Mouse (Mus musculus) hindbrain, embryonic 10.5 days (tissue): ENCODE data around the gene Rgma. TPM values are rescaled to one million over a fixed set of nuclear protein-coding genes. Genes with fewer than 3 reads are reported as not detected.
A peak's percentile ranks its signal among the peaks of the same experiment; 100 is the strongest.

Experiments used
- DNase-seq: peaks from one replicate; pipeline ENCODE4 v3.0.0-alpha.2; 2017; ENCODE audit warnings: low spot score
- H3K27ac ChIP-seq: fragments of 300-500 bp; sonication (generic); 2 replicates; pipeline ENCODE4 v1.5.1; 2016; ENCODE audit warnings: mild to moderate bottlenecking, moderate library complexity
- H3K27me3 ChIP-seq: fragments of 300-500 bp; sonication (generic); 2 replicates; pipeline ENCODE4 v1.6.1; 2016; ENCODE audit warnings: mild to moderate bottlenecking; ENCODE audit not compliant: poor library complexity, insufficient read depth, severe bottlenecking
- H3K36me3 ChIP-seq: fragments of 300-500 bp; sonication (generic); 2 replicates; pipeline ENCODE4 v1.6.1; 2016; ENCODE audit warnings: mild to moderate bottlenecking, moderate library complexity
- H3K4me1 ChIP-seq: fragments of 300-500 bp; sonication (generic); replicated peaks from 2 replicates; pipeline ENCODE4 v1.6.1; 2016; ENCODE audit warnings: mild to moderate bottlenecking
- H3K4me3 ChIP-seq: fragments of 300-500 bp; sonication (generic); 2 replicates; pipeline ENCODE4 v1.5.1; 2016; ENCODE audit warnings: mild to moderate bottlenecking, moderate library complexity
- H3K9me3 ChIP-seq: fragments of 300-500 bp; sonication (generic); 2 replicates; pipeline ENCODE4 v1.6.1; 2016; ENCODE audit warnings: mild to moderate bottlenecking, moderate library complexity
- WGBS: fragments of 180-500 bp; shearing (Covaris S2); methylation state at CpG from one replicate; pipeline ENCODE4 v1.1.7; 2016; 5-methylcytosine and 5-hydroxymethylcytosine counted together
- polyA plus RNA-seq: library from polyadenylated mRNA; unstranded; fragments of >200 nt; fragmentation: Nextera tagmentation; extraction: Ambion mirVana; gene quantifications from 2 replicates; pipeline ENCODE4 v1.2.1, GENCODE M21; 2016

Rgma gene
- 38.4 and 51.1 TPM in 2 replicates for polyA plus RNA-seq

GRCm38 (mm10) chr7:73375257-73376100 lies at the start of gene Rgma:
TSS of gene Rgma (plus strand) at chr7:73375509.
- WGBS = under 1% methylated on average over 72 of the region's 85 CpGs
- peak within 1 kb of the TSS; percentile 91 for H3K4me3 ChIP-seq
- DNase-seq = peak; percentile 80
- peaks cover 15% of the 10 kb centered on the region; the same call in 1 of the 2 replicates for H3K36me3 ChIP-seq
- no peaks in the 10 kb centered on the region for H3K9me3 ChIP-seq
- H3K27me3 ChIP-seq = peaks cover 50% of the 10 kb centered on the region
- peak within 1 kb of the TSS; percentile 98 for H3K27ac ChIP-seq
- peaks cover 89% of the 10 kb centered on the region for H3K4me1 ChIP-seq

- Histone ChIP-seq H3K4me3 (no peak overlapping the region), H3K4me1 (peaks cover 12% of the 10 kb centered on the region), H3K9me3 (peaks cover 7% of the 10 kb centered on the region; the same call in 1 of the 2 replicates), H3K36me3 (no peaks in the 10 kb centered on the region), H3K27me3 (0 out of 2 replicates have a peak, but pooled peaks cover 7% of the 10 kb centered on the region), H3K27ac (no peak overlapping the region)
- 82% methylated on average over 14 of the region's 14 CpGs for WGBS
- DNase-seq = no peak
These were observed 49.1 kb upstream of the Rgma start for GRCm38 (mm10) chr7:73326236-73326635.

DNA sequence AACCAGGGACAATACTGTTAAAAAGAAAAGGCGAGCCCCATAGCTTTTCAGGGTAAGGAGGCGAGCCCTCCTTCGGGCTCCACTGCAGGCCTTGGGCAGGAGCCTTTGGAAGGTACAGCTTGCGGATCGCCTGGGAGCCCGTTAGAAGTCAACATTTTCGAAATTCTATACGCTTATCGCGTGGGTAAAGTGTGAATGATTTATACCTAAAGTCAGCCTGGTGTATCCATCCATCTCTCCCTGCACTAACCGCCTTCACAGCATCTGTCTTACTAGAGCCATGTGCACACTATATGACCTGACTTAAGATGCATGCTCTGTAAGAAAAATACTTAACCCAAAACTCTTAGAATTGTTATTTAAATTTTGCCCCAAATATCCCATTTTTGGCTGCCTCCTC lies 48.6 kb upstream of the Rgma start:
- H3K4me1 ChIP-seq = peaks cover 16% of the 10 kb centered on the region
- no peaks in the 10 kb centered on the region for H3K36me3 ChIP-seq
- no peak overlapping the region for H3K27ac ChIP-seq
- H3K27me3 ChIP-seq = 0 out of 2 replicates have a peak, but pooled peaks cover 7% of the 10 kb centered on the region
- no peak overlapping the region for H3K4me3 ChIP-seq
- peaks cover 7% of the 10 kb centered on the region; the same call in 1 of the 2 replicates for H3K9me3 ChIP-seq
- no peak for DNase-seq
- 89% methylated on average over 11 of the region's 11 CpGs for WGBS

GRCm38 (mm10) chr7:73327193-73327592 lies 48.1 kb upstream of the Rgma start:
- Histone ChIP-seq H3K4me3 (no peak overlapping the region), H3K4me1 (peaks cover 21% of the 10 kb centered on the region), H3K9me3 (peaks cover 7% of the 10 kb centered on the region; the same call in 1 of the 2 replicates), H3K27ac (no peak overlapping the region), H3K36me3 (no peaks in the 10 kb centered on the region), H3K27me3 (0 out of 2 replicates have a peak, but pooled peaks cover 7% of the 10 kb centered on the region)
- 84% methylated on average over 8 of the region's 8 CpGs for WGBS
- no peak for DNase-seq

GRCm38 (mm10) chr7:73327652-73328051 lies 47.7 kb upstream of the Rgma start:
- 0 out of 2 replicates have a peak, but pooled peaks cover 7% of the 10 kb centered on the region for H3K27me3 ChIP-seq
- peaks cover 22% of the 10 kb centered on the region for H3K4me1 ChIP-seq
- peaks cover 7% of the 10 kb centered on the region; the same call in 1 of the 2 replicates for H3K9me3 ChIP-seq
- 89% methylated on average over 5 of the region's 5 CpGs for WGBS
- H3K36me3 ChIP-seq = no peaks in the 10 kb centered on the region
- DNase-seq = no peak
- H3K4me3 ChIP-seq = no peak overlapping the region
- no peak overlapping the region for H3K27ac ChIP-seq

- no peak for DNase-seq
- 58% methylated on average over 5 of the region's 5 CpGs for WGBS
- no peaks in the 10 kb centered on the region for H3K36me3 ChIP-seq
- 0 out of 2 replicates have a peak, but pooled peaks cover 7% of the 10 kb centered on the region for H3K27me3 ChIP-seq
- peaks cover 7% of the 10 kb centered on the region; the same call in 1 of the 2 replicates for H3K9me3 ChIP-seq
- H3K27ac ChIP-seq = peak overlapping the region; percentile 59; the same call in 1 of the 2 replicates
- H3K4me3 ChIP-seq = no peak overlapping the region
- peaks cover 27% of the 10 kb centered on the region for H3K4me1 ChIP-seq
These were observed 46.6 kb upstream of the Rgma start for GRCm38 (mm10) chr7:73328653-73329207.

GRCm38 (mm10) chr7:73330754-73331153 lies 44.6 kb upstream of the Rgma start:
- Histone ChIP-seq H3K36me3 (no peaks in the 10 kb centered on the region), H3K4me3 (no peak overlapping the region), H3K4me1 (peaks cover 42% of the 10 kb centered on the region), H3K27ac (no peak overlapping the region; the same call in 1 of the 2 replicates), H3K9me3 (no peaks in the 10 kb centered on the region), H3K27me3 (0 out of 2 replicates have a peak, but pooled peaks cover 7% of the 10 kb centered on the region)
- 95% methylated on average over 12 of the region's 12 CpGs for WGBS
- DNase-seq = no peak

DNA sequence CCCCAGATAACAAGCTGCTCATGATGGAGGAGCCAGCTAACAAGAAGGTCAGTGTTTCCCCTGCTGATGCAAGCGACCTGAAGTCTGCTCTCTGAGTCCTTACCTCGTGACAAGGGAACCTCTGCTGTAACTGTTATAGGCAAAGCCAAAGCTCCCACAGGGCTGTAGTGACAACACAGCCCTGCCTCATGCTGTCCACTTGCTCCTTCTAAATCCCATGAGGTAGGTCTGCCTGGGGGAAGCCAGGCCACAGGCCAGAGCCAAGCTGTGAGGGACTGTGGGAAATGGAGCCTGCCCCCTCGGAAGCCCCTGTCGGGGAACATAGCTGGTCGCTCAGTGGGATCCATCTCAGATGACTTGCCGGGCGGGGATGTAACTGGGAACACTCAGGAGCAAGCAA lies 43.7 kb upstream of the Rgma start:
- Histone ChIP-seq H3K27me3 (0 out of 2 replicates have a peak, but pooled peaks cover 7% of the 10 kb centered on the region), H3K9me3 (no peaks in the 10 kb centered on the region), H3K27ac (peak overlapping the region; percentile 80), H3K4me1 (peaks cover 42% of the 10 kb centered on the region), H3K4me3 (no peak overlapping the region), H3K36me3 (no peaks in the 10 kb centered on the region)
- DNase-seq = no peak
- WGBS = 54% methylated on average over 7 of the region's 7 CpGs

- Histone ChIP-seq H3K27ac (peak overlapping the region; percentile 59), H3K9me3 (no peaks in the 10 kb centered on the region), H3K36me3 (no peaks in the 10 kb centered on the region), H3K4me1 (peaks cover 37% of the 10 kb centered on the region), H3K27me3 (0 out of 2 replicates have a peak, but pooled peaks cover 7% of the 10 kb centered on the region), H3K4me3 (no peak overlapping the region)
- WGBS = 68% methylated on average over 12 of the region's 12 CpGs
- no peak for DNase-seq
These were observed 41.8 kb upstream of the Rgma start for GRCm38 (mm10) chr7:73333398-73333988.

DNA sequence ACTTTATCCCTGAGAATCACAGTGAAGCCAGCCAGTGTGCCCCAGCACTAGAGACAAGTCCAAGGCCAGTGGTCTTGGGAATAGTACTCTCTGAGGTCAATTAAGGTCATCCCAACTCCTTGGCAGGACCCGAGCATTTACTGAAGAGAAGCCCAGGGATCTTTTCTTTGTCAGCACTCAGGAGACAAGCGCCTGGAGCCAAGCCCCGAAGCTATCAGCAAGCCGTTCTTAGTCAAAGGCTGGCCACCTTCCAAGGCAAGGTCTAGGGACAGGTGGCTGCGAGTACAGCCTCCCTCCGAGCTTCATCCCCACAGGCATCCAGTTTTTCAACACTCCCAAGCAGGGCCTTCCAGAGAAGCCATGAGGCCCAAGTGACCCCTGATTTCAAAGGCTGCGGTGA lies 40.4 kb upstream of the Rgma start:
- no peaks in the 10 kb centered on the region for H3K36me3 ChIP-seq
- DNase-seq = no peak
- peaks cover 30% of the 10 kb centered on the region for H3K4me1 ChIP-seq
- H3K27me3 ChIP-seq = 0 out of 2 replicates have a peak, but pooled peaks cover 7% of the 10 kb centered on the region
- H3K4me3 ChIP-seq = no peak overlapping the region
- H3K27ac ChIP-seq = peak overlapping the region; percentile 43
- 74% methylated on average over 7 of the region's 7 CpGs for WGBS
- H3K9me3 ChIP-seq = no peaks in the 10 kb centered on the region

GRCm38 (mm10) chr7:73336380-73336779 lies 38.9 kb upstream of the Rgma start:
- no peak overlapping the region for H3K4me3 ChIP-seq
- peak overlapping the region; percentile 59 for H3K27ac ChIP-seq
- WGBS = 68% methylated on average over 7 of the region's 7 CpGs
- DNase-seq = no peak
- H3K36me3 ChIP-seq = no peaks in the 10 kb centered on the region
- no peaks in the 10 kb centered on the region for H3K27me3 ChIP-seq
- H3K9me3 ChIP-seq = no peaks in the 10 kb centered on the region
- H3K4me1 ChIP-seq = peaks cover 29% of the 10 kb centered on the region

DNA sequence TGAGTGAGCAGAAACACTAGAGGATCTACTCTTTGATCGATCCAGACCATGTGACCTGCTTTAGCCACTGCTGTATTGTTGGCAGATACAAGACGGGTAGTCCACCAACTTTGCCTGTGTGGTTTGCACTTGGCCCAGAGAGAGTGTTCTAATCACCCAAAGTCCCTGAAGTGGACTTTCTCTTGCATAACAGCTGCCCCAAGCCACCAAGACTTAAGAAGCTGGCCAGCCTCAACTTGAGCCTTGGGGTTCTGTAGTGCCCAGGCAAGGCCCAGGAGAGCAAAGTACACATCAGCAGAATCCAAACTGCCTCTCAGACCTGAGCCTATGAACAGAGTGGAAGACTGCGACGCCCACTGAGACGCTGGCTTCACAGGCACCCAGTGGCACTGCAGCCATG lies 37.0 kb upstream of the Rgma start:
- Histone ChIP-seq H3K36me3 (no peaks in the 10 kb centered on the region), H3K9me3 (no peaks in the 10 kb centered on the region), H3K27me3 (no peaks in the 10 kb centered on the region), H3K27ac (no peak overlapping the region), H3K4me1 (peaks cover 20% of the 10 kb centered on the region), H3K4me3 (no peak overlapping the region)
- WGBS = 94% methylated on average over 5 of the region's 5 CpGs
- no peak for DNase-seq
